Mouse (Mus musculus): ENCODE measurements around the gene Fthl17d. TPM values are rescaled to one million over a fixed set of nuclear protein-coding genes. Genes with fewer than 3 reads are reported as not detected.
"Not testable (repeated sequence)": the region's sequence is repeated elsewhere in the genome, so short reads cannot be mapped to it uniquely, and the experiment has no call there.

Fthl17d gene
- not detected in 2 replicates for polyA plus RNA-seq (2015; fragmentation: Nextera tagmentation; extraction: Ambion mirVana)

GRCm38 (mm10) chrX:8986655-8987054 is at the start of gene Fthl17d:
Gene Fthl17d (minus strand): TSS chrX:8986755.
- not testable (repeated sequence) for ATAC-seq (ENCODE audit: low read depth); H3K4me2 ChIP-seq; H3K27ac ChIP-seq; H3K4me1 ChIP-seq (replicated peaks); H3K27me3 ChIP-seq; DNase-seq; H3K36me3 ChIP-seq; H3K4me3 ChIP-seq (replicated peaks); H3K9ac ChIP-seq; H3K9me3 ChIP-seq (replicated peaks)
- WGBS (ENCODE audit: insufficient replicate concordance), result no CpG with 5 or more reads among the region's 9 CpGs

GRCm38 (mm10) chrX:9033193-9033592 is 46.6 kb upstream of the Fthl17d start, which contains the start of gene Fthl17e:
Gene Fthl17e (plus strand): TSS chrX:9033493.
- not testable (repeated sequence) for H3K9me3 ChIP-seq (replicated peaks); H3K27me3 ChIP-seq; H3K36me3 ChIP-seq; H3K4me2 ChIP-seq; H3K9ac ChIP-seq; DNase-seq; ATAC-seq (ENCODE audit: low read depth); H3K27ac ChIP-seq; H3K4me1 ChIP-seq (replicated peaks); H3K4me3 ChIP-seq (replicated peaks)
- WGBS (ENCODE audit: insufficient replicate concordance), result 55% methylated on average over 1 of the region's 10 CpGs

GRCm38 (mm10) chrX:9019481-9019880 is 32.9 kb upstream of the Fthl17d start:
- WGBS (ENCODE audit: insufficient replicate concordance), result 48% methylated on average over 10 of the region's 10 CpGs
- Histone ChIP-seq H3K36me3 (no peaks in the 10 kb centered on the region), H3K4me2 (no peak overlapping the region), H3K27ac (no peak overlapping the region), H3K4me3 (replicated peaks) (no peak overlapping the region), H3K9me3 (replicated peaks) (no peaks in the 10 kb centered on the region), H3K27me3 (no peaks in the 10 kb centered on the region), H3K4me1 (replicated peaks) (no peaks in the 10 kb centered on the region), H3K9ac (no peak overlapping the region)
- ATAC-seq (ENCODE audit: low read depth) (no peak), DNase-seq (no peak)

GRCm38 (mm10) chrX:9016079-9016478 is 29.5 kb upstream of the Fthl17d start:
- Histone ChIP-seq H3K36me3 (no peaks in the 10 kb centered on the region), H3K27ac (no peak overlapping the region), H3K4me2 (no peak overlapping the region), H3K4me1 (replicated peaks) (no peaks in the 10 kb centered on the region), H3K9me3 (replicated peaks) (no peaks in the 10 kb centered on the region), H3K4me3 (replicated peaks) (no peak overlapping the region), H3K9ac (no peak overlapping the region), H3K27me3 (no peaks in the 10 kb centered on the region)
- ATAC-seq (ENCODE audit: low read depth) (no peak), DNase-seq (no peak)
- WGBS (ENCODE audit: insufficient replicate concordance), result 38% methylated on average over 1 of the region's 1 CpGs

GRCm38 (mm10) chrX:8976459-8976858 is 10.1 kb downstream of the Fthl17d start, which contains the start of gene Fthl17c:
Gene Fthl17c (minus strand): TSS chrX:8976559.
- not testable (repeated sequence) for H3K9ac ChIP-seq; H3K27ac ChIP-seq; H3K9me3 ChIP-seq (replicated peaks); ATAC-seq (ENCODE audit: low read depth); H3K4me2 ChIP-seq; DNase-seq; H3K4me3 ChIP-seq (replicated peaks); H3K4me1 ChIP-seq (replicated peaks); H3K36me3 ChIP-seq; H3K27me3 ChIP-seq
- WGBS (ENCODE audit: insufficient replicate concordance), result no CpG with 5 or more reads among the region's 11 CpGs

- not testable (repeated sequence) for ATAC-seq (ENCODE audit: low read depth); H3K4me1 ChIP-seq (replicated peaks); H3K27ac ChIP-seq; H3K27me3 ChIP-seq; H3K9me3 ChIP-seq (replicated peaks); H3K36me3 ChIP-seq; DNase-seq; H3K4me3 ChIP-seq (replicated peaks); H3K9ac ChIP-seq; H3K4me2 ChIP-seq
- WGBS (ENCODE audit: insufficient replicate concordance), result 30% methylated on average over 4 of the region's 4 CpGs
Measured at GRCm38 (mm10) chrX:8964618-8965017, 21.9 kb downstream of the Fthl17d start.

GRCm38 (mm10) chrX:8962875-8963274 is 23.7 kb downstream of the Fthl17d start, which contains the start of gene Fthl17b:
Gene Fthl17b (minus strand): TSS chrX:8962975.
- H3K4me2 ChIP-seq; H3K9me3 ChIP-seq (replicated peaks); H3K27me3 ChIP-seq; H3K36me3 ChIP-seq; H3K4me3 ChIP-seq (replicated peaks); ATAC-seq (ENCODE audit: low read depth); H3K4me1 ChIP-seq (replicated peaks); H3K9ac ChIP-seq; H3K27ac ChIP-seq; DNase-seq: not testable (repeated sequence)
- 80% methylated on average over 4 of the region's 11 CpGs for WGBS (ENCODE audit: insufficient replicate concordance)

- H3K27me3 ChIP-seq; ATAC-seq (ENCODE audit: low read depth); H3K4me2 ChIP-seq; H3K36me3 ChIP-seq; H3K27ac ChIP-seq; H3K4me1 ChIP-seq (replicated peaks); H3K4me3 ChIP-seq (replicated peaks); H3K9ac ChIP-seq; H3K9me3 ChIP-seq (replicated peaks): not testable (repeated sequence)
- WGBS (ENCODE audit: insufficient replicate concordance), result 8% methylated on average over 7 of the region's 7 CpGs
- DNase-seq, result peak; percentile 1
Measured at GRCm38 (mm10) chrX:8948130-8948805, 38.3 kb downstream of the Fthl17d start.

- Histone ChIP-seq H3K9me3 (replicated peaks) (no peaks in the 10 kb centered on the region), H3K4me3 (replicated peaks) (no peak overlapping the region), H3K4me2 (no peak overlapping the region), H3K36me3 (no peaks in the 10 kb centered on the region), H3K9ac (no peak overlapping the region), H3K27me3 (no peaks in the 10 kb centered on the region), H3K4me1 (replicated peaks) (no peaks in the 10 kb centered on the region), H3K27ac (no peak overlapping the region)
- ATAC-seq (ENCODE audit: low read depth) (no peak), DNase-seq (no peak)
- 73% methylated on average over 8 of the region's 8 CpGs for WGBS (ENCODE audit: insufficient replicate concordance)
Measured at GRCm38 (mm10) chrX:8944041-8944440, 42.5 kb downstream of the Fthl17d start.

Other genes starting within 250 kb of the Fthl17d start
- gene Ssx9, start 238.3 kb downstream of the Fthl17d start, polyA plus RNA-seq (2015; fragmentation: Nextera tagmentation; extraction: Ambion mirVana), result not detected in 2 replicates
- gene Ssxb5, start 183.1 kb downstream of the Fthl17d start, polyA plus RNA-seq (2015; fragmentation: Nextera tagmentation; extraction: Ambion mirVana), result not detected in 2 replicates
- not detected in 2 replicates for gene Gm6592, start 142.8 kb downstream of the Fthl17d start, polyA plus RNA-seq (2015; fragmentation: Nextera tagmentation; extraction: Ambion mirVana)
- gene Gm5751, start 112.5 kb downstream of the Fthl17d start, polyA plus RNA-seq (2015; fragmentation: Nextera tagmentation; extraction: Ambion mirVana), result not detected in 2 replicates
- 0.22 and 0.33 TPM in 2 replicates for gene B630019K06Rik, start 94.4 kb downstream of the Fthl17d start, polyA plus RNA-seq (2015; fragmentation: Nextera tagmentation; extraction: Ambion mirVana)
- gene Fthl17b, start 23.8 kb downstream of the Fthl17d start, polyA plus RNA-seq (2015; fragmentation: Nextera tagmentation; extraction: Ambion mirVana), result not detected in 2 replicates
- gene Fthl17c, start 10.2 kb downstream of the Fthl17d start, polyA plus RNA-seq (2015; fragmentation: Nextera tagmentation; extraction: Ambion mirVana), result not detected in 2 replicates
- gene Fthl17e, start 46.7 kb upstream of the Fthl17d start, polyA plus RNA-seq (2015; fragmentation: Nextera tagmentation; extraction: Ambion mirVana), result not detected in 2 replicates
- gene Fthl17f, start 76.3 kb upstream of the Fthl17d start, polyA plus RNA-seq (2015; fragmentation: Nextera tagmentation; extraction: Ambion mirVana), result not detected in 2 replicates
- gene 4930402K13Rik, start 117.8 kb upstream of the Fthl17d start, polyA plus RNA-seq (2015; fragmentation: Nextera tagmentation; extraction: Ambion mirVana), result not detected in 2 replicates
- gene Lancl3, start 213.1 kb upstream of the Fthl17d start, polyA plus RNA-seq (2015; fragmentation: Nextera tagmentation; extraction: Ambion mirVana), result 0.27 and 0.31 TPM in 2 replicates

Measured in liver, embryonic 13.5 days (tissue).